Mouse (Mus musculus): Measurements from ENCODE around the gene Nmnat3. TPM values are rescaled to one million over a fixed set of nuclear protein-coding genes. Genes with fewer than 3 reads are reported as not detected.
A peak's percentile ranks its signal among the peaks of the same experiment; 100 is the strongest.

The Nmnat3 gene
- polyA plus RNA-seq, 1 experiment from 2014 or later = 12.4 TPM

- Histone ChIP-seq H3K4me2 (replicated peaks; ENCODE audit: low read depth, low read length) (peak overlapping the region; percentile 70), H3K4me3 (ENCODE audit: low read length) (peak overlapping the region; percentile 72), H3K4me1 (ENCODE audit: insufficient read depth, low read length) (peaks cover 46% of the 10 kb centered on the region), H3K36me3 (ENCODE audit: insufficient read depth, low read length) (no peaks in the 10 kb centered on the region; the same call in 1 of the 2 replicates), H3K27me3 (ENCODE audit: insufficient read depth, low read length) (no peaks in the 10 kb centered on the region), H3K9me3 (ENCODE audit: low read length) (no peaks in the 10 kb centered on the region), H3K9ac (replicated peaks; ENCODE audit: low read length) (peak overlapping the region; percentile 53), H3K27ac (ENCODE audit: low read length) (peak overlapping the region; percentile 2; the same call in 1 of the 2 replicates)
- WGBS = 3% methylated on average over 8 of the region's 8 CpGs
- 0 out of 2 replicates have a peak, but pooled peaks have one; percentile 3 for ATAC-seq (ENCODE audit: low FRiP score, low TSS enrichment)
Measured at GRCm38 (mm10) chr9:98424291-98424690, 137.1 kb downstream of the Nmnat3 start.

- peak; percentile 73 for ATAC-seq (ENCODE audit: low FRiP score, low TSS enrichment)
- Histone ChIP-seq H3K36me3 (ENCODE audit: insufficient read depth, low read length) (no peaks in the 10 kb centered on the region; the same call in 1 of the 2 replicates), H3K9me3 (ENCODE audit: low read length) (no peaks in the 10 kb centered on the region), H3K27ac (ENCODE audit: low read length) (peak overlapping the region; percentile 27; the same call in 1 of the 2 replicates), H3K4me1 (ENCODE audit: insufficient read depth, low read length) (peaks cover 51% of the 10 kb centered on the region), H3K4me3 (ENCODE audit: low read length) (peak overlapping the region; percentile 72), H3K4me2 (replicated peaks; ENCODE audit: low read depth, low read length) (peak overlapping the region; percentile 70), H3K27me3 (ENCODE audit: insufficient read depth, low read length) (no peaks in the 10 kb centered on the region), H3K9ac (replicated peaks; ENCODE audit: low read length) (peak overlapping the region; percentile 75)
- WGBS = under 1% methylated on average over 37 of the region's 42 CpGs
Measured at GRCm38 (mm10) chr9:98424725-98425210, 137.5 kb downstream of the Nmnat3 start.

GRCm38 (mm10) chr9:98425351-98425880 is 138.2 kb downstream of the Nmnat3 start:
- H3K9ac ChIP-seq (replicated peaks; ENCODE audit: low read length) = peak overlapping the region; percentile 75
- no peak for ATAC-seq (ENCODE audit: low FRiP score, low TSS enrichment)
- peak overlapping the region; percentile 27 for H3K27ac ChIP-seq (ENCODE audit: low read length)

GRCm38 (mm10) chr9:98427906-98428517 is 140.8 kb downstream of the Nmnat3 start:
- Histone ChIP-seq H3K9ac (replicated peaks; ENCODE audit: low read length) (0 out of 2 replicates have a peak overlapping the region, but pooled peaks have one; percentile 29), H3K27me3 (ENCODE audit: insufficient read depth, low read length) (no peaks in the 10 kb centered on the region), H3K27ac (ENCODE audit: low read length) (peak overlapping the region; percentile 87), H3K4me2 (replicated peaks; ENCODE audit: low read depth, low read length) (peak overlapping the region; percentile 70), H3K9me3 (ENCODE audit: low read length) (no peaks in the 10 kb centered on the region), H3K4me1 (ENCODE audit: insufficient read depth, low read length) (peaks cover 61% of the 10 kb centered on the region), H3K36me3 (ENCODE audit: insufficient read depth, low read length) (no peaks in the 10 kb centered on the region; the same call in 1 of the 2 replicates), H3K4me3 (ENCODE audit: low read length) (no peak overlapping the region)
- ATAC-seq (ENCODE audit: low FRiP score, low TSS enrichment) = no peak
- WGBS = 73% methylated on average over 4 of the region's 4 CpGs

More at GRCm38 (mm10) chr9:98425351-98425880, 138.2 kb downstream of the Nmnat3 start:
- Histone ChIP-seq H3K4me3 (ENCODE audit: low read length) (peak overlapping the region; percentile 72), H3K9me3 (ENCODE audit: low read length) (no peaks in the 10 kb centered on the region), H3K27me3 (ENCODE audit: insufficient read depth, low read length) (no peaks in the 10 kb centered on the region), H3K4me1 (ENCODE audit: insufficient read depth, low read length) (peaks cover 57% of the 10 kb centered on the region), H3K4me2 (replicated peaks; ENCODE audit: low read depth, low read length) (peak overlapping the region; percentile 70), H3K36me3 (ENCODE audit: insufficient read depth, low read length) (no peaks in the 10 kb centered on the region; the same call in 1 of the 2 replicates)
- 2% methylated on average over 19 of the region's 19 CpGs for WGBS

- Histone ChIP-seq H3K9me3 (ENCODE audit: low read length) (no peaks in the 10 kb centered on the region), H3K4me2 (replicated peaks; ENCODE audit: low read depth, low read length) (peak overlapping the region; percentile 70), H3K27me3 (ENCODE audit: insufficient read depth, low read length) (no peaks in the 10 kb centered on the region), H3K4me3 (ENCODE audit: low read length) (peak overlapping the region; percentile 0; the same call in 1 of the 2 replicates), H3K4me1 (ENCODE audit: insufficient read depth, low read length) (peaks cover 59% of the 10 kb centered on the region), H3K36me3 (ENCODE audit: insufficient read depth, low read length) (no peaks in the 10 kb centered on the region; the same call in 1 of the 2 replicates), H3K9ac (replicated peaks; ENCODE audit: low read length) (no peak overlapping the region), H3K27ac (ENCODE audit: low read length) (peak overlapping the region; percentile 87)
- no peak for ATAC-seq (ENCODE audit: low FRiP score, low TSS enrichment)
- 39% methylated on average over 8 of the region's 8 CpGs for WGBS
Measured at GRCm38 (mm10) chr9:98428783-98429182, 141.5 kb downstream of the Nmnat3 start.

GRCm38 (mm10) chr9:98429806-98430205 is 142.6 kb downstream of the Nmnat3 start:
- WGBS = 8% methylated on average over 7 of the region's 7 CpGs
- H3K36me3 ChIP-seq (ENCODE audit: insufficient read depth, low read length) = peaks cover 3% of the 10 kb centered on the region; the same call in 1 of the 2 replicates

GRCm38 (mm10) chr9:98430528-98430927 is 143.3 kb downstream of the Nmnat3 start:
- Histone ChIP-seq H3K4me1 (ENCODE audit: insufficient read depth, low read length) (peaks cover 56% of the 10 kb centered on the region), H3K9ac (replicated peaks; ENCODE audit: low read length) (no peak overlapping the region), H3K4me2 (replicated peaks; ENCODE audit: low read depth, low read length) (no peak overlapping the region), H3K36me3 (ENCODE audit: insufficient read depth, low read length) (peaks cover 3% of the 10 kb centered on the region; the same call in 1 of the 2 replicates), H3K27me3 (ENCODE audit: insufficient read depth, low read length) (no peaks in the 10 kb centered on the region), H3K27ac (ENCODE audit: low read length) (peak overlapping the region; percentile 87), H3K9me3 (ENCODE audit: low read length) (no peaks in the 10 kb centered on the region), H3K4me3 (ENCODE audit: low read length) (no peak overlapping the region)
- ATAC-seq (ENCODE audit: low FRiP score, low TSS enrichment) = no peak
- WGBS = 45% methylated on average over 3 of the region's 3 CpGs

More at GRCm38 (mm10) chr9:98429806-98430205, 142.6 kb downstream of the Nmnat3 start:
- peak overlapping the region; percentile 70 for H3K4me2 ChIP-seq (replicated peaks; ENCODE audit: low read depth, low read length)
- peaks cover 56% of the 10 kb centered on the region for H3K4me1 ChIP-seq (ENCODE audit: insufficient read depth, low read length)
- H3K9ac ChIP-seq (replicated peaks; ENCODE audit: low read length) = peak overlapping the region; percentile 32; the same call in 1 of the 2 replicates
- H3K27ac ChIP-seq (ENCODE audit: low read length) = peak overlapping the region; percentile 87
- H3K4me3 ChIP-seq (ENCODE audit: low read length) = no peak overlapping the region
- H3K9me3 ChIP-seq (ENCODE audit: low read length) = no peaks in the 10 kb centered on the region
- peak; percentile 78 for ATAC-seq (ENCODE audit: low FRiP score, low TSS enrichment)
- H3K27me3 ChIP-seq (ENCODE audit: insufficient read depth, low read length) = no peaks in the 10 kb centered on the region

GRCm38 (mm10) chr9:98433021-98433420 is 145.8 kb downstream of the Nmnat3 start:
- no peak for ATAC-seq (ENCODE audit: low FRiP score, low TSS enrichment)
- Histone ChIP-seq H3K9me3 (ENCODE audit: low read length) (no peaks in the 10 kb centered on the region), H3K36me3 (ENCODE audit: insufficient read depth, low read length) (peaks cover 3% of the 10 kb centered on the region; the same call in 1 of the 2 replicates), H3K4me1 (ENCODE audit: insufficient read depth, low read length) (peaks cover 31% of the 10 kb centered on the region), H3K9ac (replicated peaks; ENCODE audit: low read length) (no peak overlapping the region), H3K27ac (ENCODE audit: low read length) (no peak overlapping the region), H3K4me3 (ENCODE audit: low read length) (no peak overlapping the region), H3K27me3 (ENCODE audit: insufficient read depth, low read length) (no peaks in the 10 kb centered on the region), H3K4me2 (replicated peaks; ENCODE audit: low read depth, low read length) (no peak overlapping the region)
- WGBS = 73% methylated on average over 2 of the region's 2 CpGs

- no peaks in the 10 kb centered on the region for H3K27me3 ChIP-seq (ENCODE audit: insufficient read depth, low read length)
- H3K9ac ChIP-seq (replicated peaks; ENCODE audit: low read length) = no peak overlapping the region
- no peak for ATAC-seq (ENCODE audit: low FRiP score, low TSS enrichment)
- H3K36me3 ChIP-seq (ENCODE audit: insufficient read depth, low read length) = peaks cover 3% of the 10 kb centered on the region; the same call in 1 of the 2 replicates
- no peak overlapping the region for H3K4me3 ChIP-seq (ENCODE audit: low read length)
- no peaks in the 10 kb centered on the region for H3K9me3 ChIP-seq (ENCODE audit: low read length)
- peaks cover 21% of the 10 kb centered on the region for H3K4me1 ChIP-seq (ENCODE audit: insufficient read depth, low read length)
- 0 out of 2 replicates have a peak overlapping the region, but pooled peaks have one; percentile 23 for H3K27ac ChIP-seq (ENCODE audit: low read length)
- no peak overlapping the region for H3K4me2 ChIP-seq (replicated peaks; ENCODE audit: low read depth, low read length)
- WGBS = 33% methylated on average over 4 of the region's 4 CpGs
Measured at GRCm38 (mm10) chr9:98433956-98434588, 146.8 kb downstream of the Nmnat3 start.

Measured in kidney, embryonic 16.5 days (tissue).